Mouse (Mus musculus): ENCODE results near the gene Camta2. TPM values are rescaled to one million over a fixed set of nuclear protein-coding genes. Genes with fewer than 3 reads are reported as not detected.
A peak's percentile ranks its signal among the peaks of the same experiment; 100 is the strongest.

Gene Camta2
- polyA plus RNA-seq, 1 experiment from 2014 or later: 16.4 TPM

DNA sequence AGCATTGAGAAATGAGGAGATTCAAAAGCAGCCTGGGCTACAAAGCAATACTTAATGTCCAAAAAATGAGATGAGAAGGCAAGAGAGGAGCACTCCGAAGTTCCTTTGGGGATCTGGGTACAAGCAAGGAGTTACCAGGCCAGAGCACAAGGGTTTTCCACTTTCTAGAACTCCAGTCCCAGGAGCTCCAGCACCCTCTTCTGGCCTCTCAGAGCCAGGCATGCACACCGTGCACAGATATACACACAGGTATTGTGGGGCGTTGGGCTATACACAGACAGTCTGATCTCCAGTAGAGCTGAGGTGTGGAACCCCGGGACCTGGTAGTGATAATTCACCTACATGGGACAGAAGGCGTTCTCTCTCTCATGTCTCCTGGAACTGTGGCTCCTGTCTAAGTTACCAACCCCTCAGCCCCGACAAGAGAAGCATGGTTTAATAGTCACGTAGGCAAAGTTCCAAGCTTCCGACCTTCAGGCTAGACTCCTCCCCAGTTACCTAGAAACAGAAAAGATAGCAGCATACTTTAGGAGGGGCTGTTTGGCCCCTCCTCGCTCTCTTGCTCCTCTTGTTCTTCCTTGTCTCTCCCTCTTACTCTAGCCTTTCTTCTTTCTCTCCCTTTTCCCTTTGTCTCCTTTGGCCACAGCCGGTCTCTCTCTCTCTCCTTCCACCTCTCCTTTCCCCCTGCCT lies 64.7 kb downstream of the Camta2 start:
- 83% methylated on average over 10 of the region's 10 CpGs for WGBS
- Histone ChIP-seq H3K4me3 (replicated peaks) (no peak overlapping the region), H3K4me1 (replicated peaks) (no peaks in the 10 kb centered on the region), H3K4me2 (replicated peaks) (no peak overlapping the region), H3K27ac (no peak overlapping the region), H3K27me3 (no peaks in the 10 kb centered on the region), H3K9ac (replicated peaks) (no peak overlapping the region), H3K9me3 (no peaks in the 10 kb centered on the region), H3K36me3 (no peaks in the 10 kb centered on the region)
- ATAC-seq: no peak

DNA sequence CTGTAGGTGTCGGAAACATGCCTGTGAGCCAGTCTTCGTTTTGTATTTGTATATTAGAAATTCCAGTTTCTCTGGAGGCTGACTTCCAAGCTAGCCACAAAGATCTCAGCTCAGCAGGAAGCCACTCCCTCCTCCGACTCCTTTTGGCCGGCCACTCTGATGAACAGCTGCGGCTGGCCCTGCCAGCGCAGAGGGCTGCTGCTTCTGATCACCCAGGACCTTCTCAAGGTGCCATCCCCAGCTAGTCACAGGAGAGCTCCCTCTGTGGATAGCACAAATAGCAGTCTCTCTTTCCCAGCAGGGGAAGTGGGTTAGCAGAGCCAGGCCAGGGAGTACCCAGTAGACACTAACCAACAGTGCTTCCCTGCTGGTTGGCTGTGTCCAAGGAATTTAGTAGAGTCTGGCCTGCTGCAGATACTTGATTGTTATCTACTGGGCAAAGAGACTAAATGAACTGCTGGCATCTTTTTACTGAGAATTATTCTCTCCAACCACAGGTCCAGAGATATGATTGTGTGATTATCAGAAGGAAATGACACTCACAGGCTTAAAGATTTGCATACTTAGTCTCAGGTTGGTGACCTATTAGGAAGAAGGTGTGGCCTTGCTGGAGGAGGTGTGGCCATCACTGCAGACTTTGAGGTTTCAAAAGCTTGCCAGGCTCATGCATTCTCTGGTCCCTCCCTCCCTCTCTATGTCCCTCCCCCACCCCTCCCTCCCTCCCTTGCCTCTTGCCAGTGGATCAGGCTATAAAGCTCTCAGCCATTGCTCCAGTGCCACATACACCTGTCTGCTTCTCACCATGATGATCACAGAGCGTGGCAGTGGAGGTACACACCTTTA lies 65.7 kb downstream of the Camta2 start:
- no peaks in the 10 kb centered on the region for H3K4me1 ChIP-seq (replicated peaks)
- no peak overlapping the region for H3K4me2 ChIP-seq (replicated peaks)
- no peaks in the 10 kb centered on the region for H3K27me3 ChIP-seq
- no peak overlapping the region for H3K4me3 ChIP-seq (replicated peaks)
- H3K9ac ChIP-seq (replicated peaks): 0 out of 2 replicates have a peak overlapping the region, but pooled peaks have one; percentile 21
- H3K9me3 ChIP-seq: no peaks in the 10 kb centered on the region
- no peak for ATAC-seq
- H3K36me3 ChIP-seq: no peaks in the 10 kb centered on the region
- 48% methylated on average over 7 of the region's 7 CpGs for WGBS
- H3K27ac ChIP-seq: no peak overlapping the region

Small RNAs within 50 kb of the gene (microRNA-seq; reads per million reads assigned to microRNA genes)
- not detected for gene Mir6925

Other genes with a start within 250 kb of the Camta2 start
- gene Med11, start 236.2 kb downstream of the Camta2 start, polyA plus RNA-seq (2015; fragmentation: Nextera tagmentation; extraction: Ambion mirVana): 41.9 and 43.6 TPM in 2 replicates
- 0.40 and 0.44 TPM in 2 replicates for gene Zmynd15, start 228.7 kb downstream of the Camta2 start, polyA plus RNA-seq (2015; fragmentation: Nextera tagmentation; extraction: Ambion mirVana)
- gene Cxcl16, start 228.1 kb downstream of the Camta2 start, polyA plus RNA-seq (2015; fragmentation: Nextera tagmentation; extraction: Ambion mirVana): 1.4 and 1.6 TPM in 2 replicates
- gene Tm4sf5, start 182.9 kb downstream of the Camta2 start, polyA plus RNA-seq (2015; fragmentation: Nextera tagmentation; extraction: Ambion mirVana): 0.54 and 1.2 TPM in 2 replicates
- not detected in 2 replicates for gene Vmo1, start 173.5 kb downstream of the Camta2 start, polyA plus RNA-seq (2015; fragmentation: Nextera tagmentation; extraction: Ambion mirVana)
- 0.35 and 0.42 TPM in 2 replicates for gene Gltpd2, start 168.9 kb downstream of the Camta2 start, polyA plus RNA-seq (2015; fragmentation: Nextera tagmentation; extraction: Ambion mirVana)
- gene Psmb6, start 162.7 kb downstream of the Camta2 start, polyA plus RNA-seq (2015; fragmentation: Nextera tagmentation; extraction: Ambion mirVana): 827 and 844 TPM in 2 replicates
- not detected in 2 replicates for gene Gm40193, start 155.2 kb downstream of the Camta2 start, polyA plus RNA-seq (2015; fragmentation: Nextera tagmentation; extraction: Ambion mirVana)
- 5.2 and 6.5 TPM in 2 replicates for gene Pld2, start 148.0 kb downstream of the Camta2 start, polyA plus RNA-seq (2015; fragmentation: Nextera tagmentation; extraction: Ambion mirVana)
- gene Mink1, start 125.2 kb downstream of the Camta2 start, polyA plus RNA-seq (2015; fragmentation: Nextera tagmentation; extraction: Ambion mirVana): 10.7 and 14.2 TPM in 2 replicates
- not detected in 2 replicates for gene 4930544D05Rik, start 72.3 kb downstream of the Camta2 start, polyA plus RNA-seq (2015; fragmentation: Nextera tagmentation; extraction: Ambion mirVana)
- gene Chrne, start 68.9 kb downstream of the Camta2 start, polyA plus RNA-seq (2015; fragmentation: Nextera tagmentation; extraction: Ambion mirVana): not detected in 2 replicates
- 0.17 and 0.26 TPM in 2 replicates for gene Gp1ba, start 49.0 kb downstream of the Camta2 start, polyA plus RNA-seq (2015; fragmentation: Nextera tagmentation; extraction: Ambion mirVana)
- 111 and 113 TPM in 2 replicates for gene Rnf167, start 40.9 kb downstream of the Camta2 start, polyA plus RNA-seq (2015; fragmentation: Nextera tagmentation; extraction: Ambion mirVana)
- 169 and 170 TPM in 2 replicates for gene Slc25a11, start 40.6 kb downstream of the Camta2 start, polyA plus RNA-seq (2015; fragmentation: Nextera tagmentation; extraction: Ambion mirVana)
- gene Pfn1, start 33.5 kb downstream of the Camta2 start, polyA plus RNA-seq (2015; fragmentation: Nextera tagmentation; extraction: Ambion mirVana): 785 and 825 TPM in 2 replicates
- gene Eno3, start 30.9 kb downstream of the Camta2 start, polyA plus RNA-seq (2015; fragmentation: Nextera tagmentation; extraction: Ambion mirVana): 8.0 and 9.5 TPM in 2 replicates
- gene Spag7, start 18.7 kb downstream of the Camta2 start, polyA plus RNA-seq (2015; fragmentation: Nextera tagmentation; extraction: Ambion mirVana): 180 and 181 TPM in 2 replicates
- gene Inca1, start 12.1 kb upstream of the Camta2 start, polyA plus RNA-seq (2015; fragmentation: Nextera tagmentation; extraction: Ambion mirVana): 0.94 and 1.8 TPM in 2 replicates
- 1.4 and 2.1 TPM in 2 replicates for gene Kif1c, start 12.4 kb upstream of the Camta2 start, polyA plus RNA-seq (2015; fragmentation: Nextera tagmentation; extraction: Ambion mirVana)
- gene Zfp3, start 76.1 kb upstream of the Camta2 start, polyA plus RNA-seq (2015; fragmentation: Nextera tagmentation; extraction: Ambion mirVana): 13.2 and 15.1 TPM in 2 replicates
- 0.19 TPM in 1 of 2 replicates, not detected in the other for gene Scimp, start 124.5 kb upstream of the Camta2 start, polyA plus RNA-seq (2015; fragmentation: Nextera tagmentation; extraction: Ambion mirVana)
- 74.0 and 77.2 TPM in 2 replicates for gene Rabep1, start 156.7 kb upstream of the Camta2 start, polyA plus RNA-seq (2015; fragmentation: Nextera tagmentation; extraction: Ambion mirVana)

All from midbrain, embryonic 13.5 days (tissue).